Mouse (Mus musculus) MEL (cell line): ENCODE measurements around the gene Adam12.

Experiments
- CTCF ChIP-seq, 3 experiments: IDR thresholded peaks in 2 of 3; conservative IDR thresholded peaks in 1 of 3; 2 replicates each; pipeline ENCODE4 v1.5.1; 2011 to 2012; ENCODE audit warnings: low read length in 3 of 3, low read depth in 2 of 3, mild to moderate bottlenecking in 2 of 3, improper control_type of control experiment in 1 of 3, inconsistent platforms in 1 of 3, mixed read lengths in 1 of 3, moderate library complexity in 1 of 3; ENCODE audit not compliant: control insufficient read depth in 1 of 3, insufficient read depth in 1 of 3, poor library complexity in 1 of 3, severe bottlenecking in 1 of 3
- GATA1 ChIP-seq: IDR thresholded peaks from 2 replicates; pipeline ENCODE4 v1.6.1; 2011; ENCODE audit warnings: low read depth, low read length, improper control_type of control experiment
- POLR2A ChIP-seq, 2 experiments: IDR thresholded peaks; 2 replicates each; pipeline ENCODE4 v1.6.1; 2011 to 2012; ENCODE audit warnings: low read length in 2 of 2, mild to moderate bottlenecking in 2 of 2, control low read depth in 1 of 2, improper control_type of control experiment in 1 of 2, low read depth in 1 of 2, moderate library complexity in 1 of 2; ENCODE audit not compliant: control insufficient read depth in 1 of 2, insufficient read depth in 1 of 2, poor library complexity in 1 of 2

- TF ChIP-seq GATA1 (no peak), CTCF (IDR thresholded peaks at IDR 0.05 in 2 of 3, conservative IDR thresholded peaks at IDR 0.05 in 1 of 3; ENCODE audit: control insufficient read depth in 1 of 3, insufficient read depth in 1 of 3, low read depth in 2 of 3, low read length in 3 of 3, poor library complexity in 1 of 3, severe bottlenecking in 1 of 3) (no peak), POLR2A (IDR thresholded peaks at IDR 0.05; ENCODE audit: control insufficient read depth in 1 of 2, insufficient read depth in 1 of 2, low read depth in 1 of 2, low read length in 2 of 2, poor library complexity in 1 of 2) (no peak)
Measured at GRCm38 (mm10) chr7:134031787-134032186, 200.2 kb downstream of the Adam12 start.
